Mouse (Mus musculus) spleen, adult 2 months (tissue): ENCODE measurements around the gene Mcidas.

Experiments
- CTCF ChIP-seq: fragments of 200-500 bp; IDR thresholded peaks from 2 replicates; pipeline ENCODE4 v1.5.1; 2011; ENCODE audit warnings: mild to moderate bottlenecking, inconsistent platforms; ENCODE audit not compliant: insufficient read depth, insufficient read length, insufficient replicate concordance; ENCODE audit errors: extremely low read depth
- POLR2A ChIP-seq: fragments of 200-500 bp; IDR thresholded peaks from 2 replicates; pipeline ENCODE4 v1.6.1; 2011; ENCODE audit warnings: low read depth, low read length, inconsistent platforms

DNA sequence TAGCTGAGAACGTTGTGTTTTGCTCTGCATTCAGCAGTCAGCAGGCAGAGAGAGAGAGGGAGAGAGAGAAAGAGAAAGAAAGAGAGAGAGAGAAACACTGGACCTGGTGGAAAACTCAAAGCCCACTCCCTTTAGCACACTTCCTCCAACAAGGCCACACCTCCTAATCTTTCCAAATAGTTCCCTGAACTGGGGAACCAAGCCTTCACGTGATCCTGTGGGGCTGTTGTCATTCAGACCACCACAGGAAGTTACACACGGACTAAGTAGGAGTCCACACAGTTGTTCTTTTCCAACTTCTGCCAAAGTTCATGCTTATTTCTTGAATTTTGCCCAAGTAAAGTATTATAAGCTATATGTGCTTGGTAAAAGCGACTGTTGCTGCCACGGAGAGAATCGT, 47.7 kb upstream of the Mcidas start:
- TF ChIP-seq CTCF (no peak), POLR2A (no peak)
